Mouse (Mus musculus): Measurements from ENCODE around the gene Ift46.

DNA sequence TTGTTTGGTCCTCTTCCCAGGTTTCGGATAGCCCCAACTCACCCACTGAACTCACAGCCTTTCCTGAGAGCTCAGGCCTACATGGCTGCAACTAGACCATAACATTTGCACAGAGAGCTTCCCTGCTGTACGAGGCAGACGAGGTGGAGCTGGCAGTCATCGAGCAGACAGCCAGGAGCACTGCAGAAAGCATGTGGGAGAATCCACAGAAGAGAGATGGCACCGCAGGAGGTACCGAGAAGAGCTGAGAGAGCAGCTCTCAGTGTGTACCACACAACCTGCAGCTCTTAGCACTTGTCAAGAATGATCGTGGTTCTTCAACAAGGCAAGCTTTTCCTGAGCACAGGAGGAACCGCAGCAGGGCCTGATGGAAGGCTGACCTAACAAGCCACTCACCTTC is 46.5 kb downstream of the Ift46 start:
- TF ChIP-seq MAX (IDR thresholded peaks at IDR 0.05; ENCODE audit: low read depth) (no peak), POLR2A (IDR thresholded peaks at IDR 0.05; ENCODE audit: insufficient read length, low read depth) (no peak)
